Mouse (Mus musculus) liver, embryonic 14.5 days (tissue): ENCODE measurements around the gene Usp19.

Experiments
- CTCF ChIP-seq: IDR thresholded peaks from 2 replicates; pipeline ENCODE4 v1.5.1; 2016; ENCODE audit warnings: antibody characterized with exemption, low read depth, control low read depth
- EP300 ChIP-seq: IDR thresholded peaks from 2 replicates; pipeline ENCODE4 v1.6.1; 2016; ENCODE audit warnings: antibody characterized with exemption, low read depth

- TF ChIP-seq CTCF (no peak), EP300 (no peak)
These were observed 3.9 kb downstream of the Usp19 start for GRCm38 (mm10) chr9:108494146-108494825.
